Comparison of ENCODE assay signal across 31 mouse cellular contexts in the genomic region with DNA sequence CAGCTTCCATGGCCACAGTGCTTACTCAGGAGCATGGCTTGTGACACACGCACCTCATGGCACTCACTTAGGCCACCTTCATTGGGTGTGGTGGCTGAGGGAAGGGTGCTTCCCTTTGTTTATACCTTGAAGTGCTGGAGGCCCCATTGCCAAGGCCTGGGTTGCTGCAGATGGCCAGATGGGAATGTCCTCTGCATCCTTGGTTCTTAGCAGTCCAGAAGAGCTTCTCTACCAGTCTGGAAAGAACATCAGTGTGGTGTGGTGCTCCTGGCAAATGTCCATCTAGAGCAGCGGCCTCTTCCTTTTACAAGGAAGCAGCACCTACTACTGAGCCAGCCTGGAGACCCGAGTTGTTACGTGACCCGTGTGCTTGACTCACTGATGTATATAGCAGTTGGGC.
"Had no signal": no experiment of that assay in that cellular context is flagged by ENCODE, and none has a peak within 500 bp of the region (broad histone marks: within the 10 kb centered on the region; RNA-seq: fewer than 3 reads in every experiment).

No protein-coding gene starts in this region.

- H3K36me3 ChIP-seq: limb, embryonic 12.5 days; limb, embryonic 15.5 days; liver, embryonic 12.5 days; liver, embryonic 13.5 days; liver, embryonic 15.5 days; lung, embryonic 15.5 days; midbrain, embryonic 12.5 days; midbrain, embryonic 15.5 days; neural tube, embryonic 12.5 days had no signal

- H3K9ac ChIP-seq: limb, embryonic 12.5 days; limb, embryonic 15.5 days; liver, embryonic 12.5 days; liver, embryonic 13.5 days; liver, embryonic 14.5 days; liver, embryonic 15.5 days; liver, postnatal 0 days; lung, embryonic 14.5 days; lung, embryonic 15.5 days; midbrain, embryonic 12.5 days; midbrain, embryonic 13.5 days; midbrain, embryonic 15.5 days; neural tube, embryonic 12.5 days had no signal

- H3K9me3 ChIP-seq: limb, embryonic 12.5 days; limb, embryonic 15.5 days; liver, embryonic 12.5 days; liver, embryonic 13.5 days; liver, embryonic 15.5 days; lung, embryonic 15.5 days; megakaryocyte, embryonic 14.5 days; midbrain, embryonic 10.5 days; midbrain, embryonic 12.5 days; midbrain, embryonic 13.5 days; midbrain, embryonic 15.5 days; neural tube, embryonic 12.5 days had no signal

- H3K27ac ChIP-seq: left cerebral cortex, adult 2 months; limb, embryonic 12.5 days; limb, embryonic 15.5 days; liver, embryonic 12.5 days; liver, embryonic 13.5 days; liver, embryonic 14.5 days; liver, embryonic 15.5 days; lung, embryonic 15.5 days; macrophage; midbrain, embryonic 10.5 days; midbrain, embryonic 12.5 days; midbrain, embryonic 13.5 days; midbrain, embryonic 15.5 days; neural tube, embryonic 12.5 days had no signal

- H3K27me3 ChIP-seq: limb, embryonic 12.5 days; limb, embryonic 15.5 days; liver, embryonic 12.5 days; liver, embryonic 13.5 days; liver, embryonic 15.5 days; lung, embryonic 15.5 days; megakaryocyte, embryonic 14.5 days; midbrain, embryonic 12.5 days; midbrain, embryonic 13.5 days; midbrain, embryonic 15.5 days; neural tube, embryonic 12.5 days had no signal

- DNase-seq: left cerebral cortex, postnatal 4 days; liver; liver, embryonic 13.5 days; liver, postnatal 0 days; lung, adult 18-20 months; lung, adult 2 months; lung, embryonic 14.5 days; lung, postnatal 10 days; lung, postnatal 14 days; lung, postnatal 36 days; lung, postnatal 4 days; midbrain, embryonic 14.5 days had no signal

- H3K4me2 ChIP-seq: limb, embryonic 12.5 days; limb, embryonic 15.5 days; liver, embryonic 11.5 days; liver, embryonic 12.5 days; liver, embryonic 13.5 days; liver, embryonic 15.5 days; lung, embryonic 14.5 days; lung, embryonic 15.5 days; midbrain, embryonic 11.5 days; midbrain, embryonic 12.5 days; midbrain, embryonic 13.5 days; midbrain, embryonic 15.5 days; neural tube, embryonic 12.5 days had no signal

- H3K4me3 ChIP-seq: left cerebral cortex, adult 2 months; limb, embryonic 12.5 days; limb, embryonic 15.5 days; liver, embryonic 12.5 days; liver, embryonic 13.5 days; liver, embryonic 15.5 days; lung, embryonic 15.5 days; megakaryocyte, embryonic 14.5 days; midbrain, embryonic 10.5 days; midbrain, embryonic 12.5 days; midbrain, embryonic 13.5 days; midbrain, embryonic 15.5 days; myocyte; neural tube, embryonic 12.5 days had no signal

- ATAC-seq: liver, embryonic 12.5 days; liver, postnatal 0 days; lung, postnatal 0 days; midbrain, embryonic 13.5 days; midbrain, embryonic 15.5 days; midbrain, embryonic 16.5 days had no signal
